Mouse (Mus musculus) splenic B cell, adult 2 months (primary cell): ENCODE data around the gene Tspan33.
A peak's percentile ranks its signal among the peaks of the same experiment; 100 is the strongest.
"Not testable (repeated sequence)": the region's sequence is repeated elsewhere in the genome, so short reads cannot be mapped to it uniquely, and the experiment has no call there.

ENCODE experiments used
- DNase-seq: peaks from one replicate; pipeline ENCODE4 v3.0.0-alpha.2; 2011; ENCODE audit warnings: low read depth, low spot score
- H3K27me3 ChIP-seq: 2 replicates; pipeline ENCODE4 v1.6.1; 2012; ENCODE audit warnings: mild to moderate bottlenecking, low read length, moderate library complexity, mixed read lengths; ENCODE audit not compliant: control insufficient read depth, poor library complexity, insufficient read depth, severe bottlenecking
- H3K36me3 ChIP-seq: 2 replicates; pipeline ENCODE4 v1.6.1; 2012; ENCODE audit warnings: mild to moderate bottlenecking, low read length, moderate library complexity, mixed read lengths; ENCODE audit not compliant: control insufficient read depth, poor library complexity, insufficient read depth, severe bottlenecking

The Tspan33 gene

DNA sequence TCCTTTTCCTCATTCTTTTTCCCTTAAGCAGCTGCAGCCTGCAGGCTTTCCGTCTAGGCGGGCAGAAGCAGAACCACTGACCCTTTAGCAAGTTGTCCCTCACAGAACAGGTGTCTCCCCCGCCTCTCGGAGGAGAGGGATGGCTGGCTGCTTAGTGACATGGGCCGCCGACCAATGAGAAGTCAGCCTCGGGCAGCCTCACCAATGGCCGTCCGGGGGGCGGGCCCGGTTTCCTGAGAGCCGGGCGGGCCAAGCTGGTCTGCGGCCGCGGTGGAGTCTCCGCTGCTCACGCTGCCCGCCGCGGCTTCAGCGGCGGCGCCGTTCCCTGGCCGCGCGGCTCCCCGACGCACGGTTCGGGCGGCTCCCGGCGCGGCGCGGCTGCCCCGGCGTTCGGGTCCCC, at the start of gene Tspan33:
Gene Tspan33, plus strand, starts transcription at position 270 of the 400 bp plus-strand sequence.
- peak; percentile 78 for DNase-seq
- H3K27me3 ChIP-seq, result no peaks in the 10 kb centered on the region
- H3K36me3 ChIP-seq, result no peaks in the 10 kb centered on the region

DNA sequence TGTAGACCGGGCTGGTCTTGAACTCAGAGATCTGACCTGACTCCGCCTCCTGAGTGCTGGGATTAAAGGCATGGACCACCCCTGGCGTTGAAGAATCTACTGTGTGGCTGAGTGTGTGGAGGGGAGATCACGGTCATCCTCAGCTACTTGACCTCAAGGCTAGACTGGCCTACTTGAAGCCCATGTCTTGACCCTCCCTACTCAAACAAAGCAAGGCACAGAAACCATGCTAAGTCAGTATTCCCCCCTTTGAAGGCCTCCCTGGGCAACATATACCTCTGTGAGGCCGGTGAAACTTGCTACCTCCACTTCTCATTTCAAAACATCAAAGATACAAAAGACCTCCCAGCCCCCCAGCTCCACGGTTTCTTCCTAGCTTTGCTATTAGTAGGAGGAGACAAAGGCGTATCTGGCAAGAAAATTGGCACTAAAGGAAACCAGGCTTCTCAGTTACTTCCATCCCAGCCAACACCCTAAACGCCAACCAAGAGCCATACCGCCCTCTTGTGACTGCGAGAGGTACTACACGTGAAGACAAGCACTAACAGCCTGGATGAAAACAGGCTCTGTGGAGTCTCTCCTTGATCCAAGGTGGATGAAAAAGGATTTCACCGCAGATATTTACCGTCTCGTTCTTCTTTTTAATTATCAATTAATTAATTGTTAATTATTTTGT, 44.4 kb upstream of the Tspan33 start:
- DNase-seq, result peak; percentile 89
- H3K27me3 ChIP-seq, result no peaks in the 10 kb centered on the region; the same call in 1 of the 2 replicates
- H3K36me3 ChIP-seq, result no peaks in the 10 kb centered on the region

DNA sequence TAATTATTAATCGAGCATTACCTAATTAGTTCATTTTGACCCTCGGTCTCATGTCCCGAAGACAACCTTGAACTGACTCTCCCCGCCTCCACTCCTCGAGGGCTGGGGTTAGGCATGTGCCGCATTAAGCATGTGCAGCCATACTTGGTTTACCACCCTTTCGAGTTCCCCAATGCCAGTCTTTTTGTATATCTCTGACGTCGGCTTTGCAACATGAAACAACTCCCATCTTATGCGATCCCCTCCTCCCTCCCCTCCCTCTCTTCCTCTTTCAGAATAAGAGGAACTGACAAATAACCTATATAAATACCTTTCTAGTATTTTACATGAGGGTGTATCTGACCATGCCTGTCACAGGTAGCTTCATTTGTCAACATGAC, 43.9 kb upstream of the Tspan33 start:
- Histone ChIP-seq H3K36me3 (no peaks in the 10 kb centered on the region), H3K27me3 (no peaks in the 10 kb centered on the region; the same call in 1 of the 2 replicates)
- peak; percentile 54 for DNase-seq

DNA sequence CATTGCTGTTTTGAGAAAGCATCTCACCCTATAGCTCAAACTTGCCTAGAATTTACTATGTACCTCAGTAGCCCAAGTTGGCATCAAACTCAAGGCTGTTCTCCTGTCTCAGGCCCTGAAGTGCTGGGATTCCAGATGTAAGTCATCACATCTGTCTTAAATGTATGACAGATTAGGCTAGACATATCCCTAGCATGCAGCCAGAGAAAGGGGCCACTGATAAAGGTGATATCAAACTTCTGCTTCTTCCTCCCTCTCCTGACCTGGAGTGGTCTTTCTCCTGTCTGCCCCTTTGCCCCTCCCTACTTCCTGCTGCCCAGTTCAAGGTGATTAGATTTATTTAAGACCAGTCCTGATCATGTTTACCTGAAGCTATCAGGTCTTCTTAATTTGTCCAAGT, 40.8 kb upstream of the Tspan33 start:
- no peaks in the 10 kb centered on the region; the same call in 1 of the 2 replicates for H3K27me3 ChIP-seq
- H3K36me3 ChIP-seq, result no peaks in the 10 kb centered on the region
- no peak for DNase-seq

DNA sequence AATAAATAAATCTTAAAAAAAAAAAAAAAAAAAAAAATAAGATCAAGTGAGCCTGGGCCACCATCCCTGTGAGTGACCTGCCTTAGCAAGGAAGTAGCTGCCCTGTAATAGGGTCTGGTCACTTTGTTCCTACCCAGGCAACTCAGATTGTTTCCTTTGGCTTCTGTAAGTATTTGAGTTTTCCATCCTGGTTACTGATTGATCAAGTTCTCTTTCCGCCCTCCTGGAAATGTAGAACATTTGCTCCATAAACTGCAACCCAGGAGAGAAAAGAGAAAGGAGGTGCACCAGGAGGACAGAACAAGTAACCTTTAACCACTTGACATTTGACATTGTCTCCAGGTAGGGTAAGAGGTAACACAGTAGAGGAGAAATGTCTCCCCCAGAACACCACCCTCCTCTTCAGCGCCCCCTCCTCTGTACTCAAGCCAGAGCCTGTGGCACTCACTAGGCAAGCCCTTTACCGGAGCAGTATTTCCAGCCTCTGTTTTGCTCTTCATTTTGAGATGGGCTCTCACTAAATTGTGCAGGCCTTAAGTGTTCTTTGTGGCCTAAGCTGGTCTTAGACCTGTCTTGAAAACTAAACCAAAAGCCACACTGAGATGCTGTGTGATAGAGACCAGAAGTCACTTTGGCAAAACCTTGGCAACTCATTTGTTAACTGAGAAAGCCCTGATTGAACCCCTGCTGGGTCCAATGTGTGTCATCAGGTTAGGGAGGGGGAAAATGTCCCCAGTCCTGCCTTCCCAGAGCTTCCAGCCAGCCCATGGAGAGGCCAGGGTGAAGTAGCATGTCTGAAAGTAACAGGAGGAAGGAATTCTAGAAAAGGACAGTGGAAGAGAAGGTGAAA, 35.2 kb upstream of the Tspan33 start:
- H3K27me3 ChIP-seq, result no peaks in the 10 kb centered on the region; the same call in 1 of the 2 replicates
- DNase-seq, result no peak
- H3K36me3 ChIP-seq, result no peaks in the 10 kb centered on the region

DNA sequence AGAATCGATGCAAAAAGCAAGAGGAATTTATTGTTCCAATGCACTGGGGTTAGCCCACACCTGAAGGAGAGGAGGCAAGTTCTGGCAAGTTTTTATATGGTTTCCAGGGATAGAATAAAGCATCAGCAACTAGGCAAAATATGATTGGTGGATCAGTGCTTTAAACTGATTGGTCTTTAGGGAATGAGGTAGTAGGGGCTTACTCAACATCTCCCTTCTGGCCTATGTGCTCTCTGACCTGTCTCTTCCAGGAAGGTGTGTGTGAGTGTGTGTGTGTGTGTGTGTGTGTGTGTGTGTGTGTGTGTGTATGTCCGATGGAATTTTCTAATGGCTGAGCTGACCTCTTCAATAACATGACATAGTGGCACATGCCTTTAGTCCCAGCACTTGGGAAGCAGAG, 34.1 kb upstream of the Tspan33 start:
- no peak for DNase-seq
- Histone ChIP-seq H3K36me3 (no peaks in the 10 kb centered on the region), H3K27me3 (no peaks in the 10 kb centered on the region; the same call in 1 of the 2 replicates)

DNA sequence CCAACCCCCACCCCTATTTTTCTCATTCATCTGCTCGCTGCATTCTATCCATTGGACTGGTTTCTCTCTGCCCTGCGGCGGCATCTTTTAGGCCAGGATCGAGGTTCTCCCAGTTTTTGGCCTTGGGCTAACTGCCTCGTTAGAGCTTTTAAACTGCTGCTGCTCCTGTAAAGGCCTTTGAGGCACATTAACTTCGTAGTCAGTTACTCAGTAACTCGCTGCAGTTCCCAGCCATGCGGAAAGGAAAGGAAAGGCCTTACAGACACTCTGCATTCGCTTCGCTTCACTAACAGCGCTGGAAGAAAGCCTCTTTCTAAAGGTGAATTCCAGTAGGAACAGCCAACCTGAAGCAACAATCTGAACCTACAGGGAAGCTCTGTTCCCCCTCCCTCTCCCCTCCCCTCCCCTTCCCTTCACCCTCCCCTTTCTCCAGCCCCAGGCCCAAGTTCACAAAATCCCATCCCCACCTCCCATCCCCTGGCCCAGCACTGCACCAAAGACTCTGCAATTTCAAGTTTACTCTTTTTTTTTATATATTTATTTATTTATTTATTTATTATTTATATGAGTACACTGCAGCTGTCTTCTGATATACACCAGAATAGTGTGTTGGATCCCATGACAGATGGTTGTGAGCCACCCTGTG, 33.2 kb upstream of the Tspan33 start:
- H3K27me3 ChIP-seq, result no peaks in the 10 kb centered on the region; the same call in 1 of the 2 replicates
- DNase-seq, result no peak
- no peaks in the 10 kb centered on the region for H3K36me3 ChIP-seq

DNA sequence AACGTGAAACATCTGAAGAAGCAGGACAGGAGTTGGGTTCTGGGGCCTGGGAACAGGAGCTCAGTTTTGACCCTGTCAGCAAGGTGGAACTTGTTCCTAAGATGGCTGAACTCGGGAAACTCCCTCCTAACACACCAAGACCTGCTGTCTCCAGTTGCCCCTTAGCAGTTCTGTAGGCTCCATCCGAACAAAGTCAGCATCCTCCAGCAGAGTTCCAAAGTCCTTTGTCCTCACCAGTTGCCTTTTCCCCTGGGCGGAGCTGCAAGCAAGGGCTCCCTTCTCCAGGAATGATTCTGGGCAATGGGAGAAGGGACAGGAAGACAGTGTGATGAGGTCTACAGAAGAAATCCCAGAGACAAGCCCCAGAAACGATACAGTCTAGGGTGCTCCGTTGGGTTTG, 26.8 kb upstream of the Tspan33 start:
- H3K27me3 ChIP-seq, result no peaks in the 10 kb centered on the region
- DNase-seq, result no peak
- no peaks in the 10 kb centered on the region for H3K36me3 ChIP-seq

DNA sequence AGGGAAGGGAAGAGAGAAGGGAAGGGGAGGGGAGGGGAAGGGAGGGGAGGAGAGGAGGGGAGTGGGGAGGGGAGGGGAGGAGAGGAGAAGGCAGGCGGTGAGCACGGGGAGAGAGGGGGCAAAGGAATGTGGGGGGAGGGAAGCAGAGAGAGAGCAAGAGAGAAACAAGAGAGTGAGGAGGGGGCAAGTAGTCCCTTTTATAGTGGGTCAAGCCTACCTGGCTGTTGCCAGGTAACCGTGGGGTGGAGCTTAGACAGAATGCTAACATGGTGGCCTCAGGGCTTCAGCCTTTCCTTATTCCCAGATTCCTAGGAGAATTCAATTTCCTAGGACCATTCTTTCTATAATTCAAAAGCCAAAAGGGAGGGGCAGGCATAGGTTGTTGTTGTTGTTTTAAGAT, 22.3 kb upstream of the Tspan33 start:
- Histone ChIP-seq H3K36me3 (no peaks in the 10 kb centered on the region), H3K27me3 (no peaks in the 10 kb centered on the region)
- DNase-seq, result no peak

DNA sequence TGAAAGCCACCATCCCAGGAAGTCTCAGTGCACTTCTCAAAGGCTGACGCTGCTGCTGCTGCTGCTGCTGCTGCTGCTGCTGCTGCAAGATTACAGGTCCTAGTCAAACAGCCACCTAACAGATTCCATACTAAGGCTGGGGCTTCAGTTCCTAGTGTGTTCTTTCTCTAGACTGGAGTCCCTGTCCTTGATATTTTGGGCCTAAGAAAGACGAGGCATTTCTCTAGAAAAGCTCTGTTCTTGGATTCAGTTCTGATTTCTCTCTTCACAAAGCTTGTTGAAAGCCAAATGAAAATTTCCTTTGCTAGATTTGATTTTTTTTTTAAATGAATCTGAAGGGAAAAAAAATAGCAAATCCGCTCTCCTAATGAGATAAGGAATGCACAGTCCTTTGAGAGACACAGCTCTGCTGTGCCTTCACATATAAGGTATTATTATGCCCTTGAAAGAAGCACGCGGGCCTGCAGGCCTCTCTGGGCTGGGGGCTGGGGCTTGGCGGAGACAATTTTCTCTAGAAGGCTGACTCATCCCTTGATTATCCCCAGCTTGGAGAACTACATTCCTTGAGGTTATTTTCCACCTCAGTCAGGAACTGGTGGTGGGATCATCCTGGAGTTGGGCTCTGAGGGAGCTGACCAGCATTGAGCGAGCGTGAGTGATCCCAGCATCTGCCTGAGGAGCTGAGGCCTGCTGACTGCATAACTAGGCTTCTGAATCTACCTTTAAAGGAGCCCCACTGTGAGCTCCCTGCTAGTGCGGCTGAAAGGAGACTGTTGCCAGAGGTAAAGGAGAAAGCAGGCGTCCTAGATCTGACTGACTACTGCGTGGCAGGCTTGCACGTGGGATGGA, 21.2 kb upstream of the Tspan33 start:
- H3K36me3 ChIP-seq, result no peaks in the 10 kb centered on the region
- no peaks in the 10 kb centered on the region for H3K27me3 ChIP-seq
- no peak for DNase-seq

DNA sequence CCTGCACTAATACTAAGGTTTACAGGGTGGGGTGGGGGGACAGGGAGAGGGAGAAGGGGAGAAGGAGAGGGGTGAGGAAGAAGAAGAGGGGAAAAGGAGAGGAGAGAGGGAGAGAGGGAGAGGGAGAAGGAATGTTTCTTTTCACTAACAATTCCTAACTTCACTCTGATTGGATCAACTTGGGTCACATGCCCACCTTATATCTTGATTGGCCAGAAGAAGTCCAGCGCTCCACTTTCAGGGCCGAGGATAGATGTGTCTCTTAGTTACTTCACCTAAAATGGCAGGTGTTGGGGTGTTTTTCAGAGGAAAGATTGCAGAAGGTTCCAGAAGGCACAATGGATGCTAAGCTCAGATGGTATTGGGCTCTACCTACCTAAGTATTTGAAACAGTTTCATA, 20.3 kb upstream of the Tspan33 start:
- DNase-seq, result no peak
- no peaks in the 10 kb centered on the region for H3K36me3 ChIP-seq
- no peaks in the 10 kb centered on the region for H3K27me3 ChIP-seq

DNA sequence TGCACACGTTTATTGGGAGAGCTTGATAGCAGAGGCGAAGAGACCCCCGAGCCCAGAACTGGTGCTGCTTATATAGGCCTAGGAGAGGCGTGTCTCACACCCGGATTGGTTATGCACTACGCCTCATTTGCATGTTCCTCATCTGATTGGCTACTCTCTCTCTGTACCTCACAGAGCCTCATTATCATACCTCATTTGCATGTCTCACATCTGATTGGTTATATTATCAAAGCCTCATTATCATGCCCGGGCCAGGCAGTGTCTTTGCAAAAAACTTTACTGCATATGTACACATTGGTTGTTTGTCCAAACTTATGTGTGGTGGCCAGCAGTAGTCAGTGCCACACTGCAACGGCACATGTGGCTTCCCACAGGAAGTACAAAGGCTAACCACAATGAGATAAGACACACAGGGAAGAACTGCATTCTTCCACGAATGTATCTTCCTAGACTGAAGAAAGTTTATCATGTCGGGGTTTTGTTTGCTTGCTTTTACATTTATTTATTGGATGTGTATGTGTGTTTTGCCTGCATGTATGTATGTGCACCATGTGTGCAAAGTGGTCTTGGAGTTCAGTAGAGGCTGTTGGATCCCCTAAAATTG, 14.0 kb upstream of the Tspan33 start:
- not testable (repeated sequence) for H3K27me3 ChIP-seq, H3K36me3 ChIP-seq, DNase-seq

DNA sequence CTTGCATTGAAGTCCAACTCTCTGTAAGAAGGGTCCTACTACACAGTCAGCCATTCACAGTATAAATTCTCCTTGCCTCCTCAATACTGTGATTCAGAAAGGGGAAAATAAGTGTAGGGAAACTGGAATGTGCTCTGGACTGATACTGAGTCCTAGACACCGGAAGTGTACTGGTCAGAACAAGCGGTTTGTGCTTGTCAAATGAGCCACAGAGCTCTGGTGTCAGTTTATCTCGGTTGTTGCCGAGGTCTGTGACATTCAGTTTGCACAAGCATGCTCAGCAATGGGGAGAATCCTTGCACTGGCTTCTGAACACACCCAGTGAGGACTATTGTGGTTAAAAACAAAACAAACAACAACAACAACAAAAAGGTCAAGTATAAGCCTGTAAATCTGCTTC, 12.2 kb upstream of the Tspan33 start:
- H3K27me3 ChIP-seq, result no peaks in the 10 kb centered on the region
- H3K36me3 ChIP-seq, result no peaks in the 10 kb centered on the region
- no peak for DNase-seq

DNA sequence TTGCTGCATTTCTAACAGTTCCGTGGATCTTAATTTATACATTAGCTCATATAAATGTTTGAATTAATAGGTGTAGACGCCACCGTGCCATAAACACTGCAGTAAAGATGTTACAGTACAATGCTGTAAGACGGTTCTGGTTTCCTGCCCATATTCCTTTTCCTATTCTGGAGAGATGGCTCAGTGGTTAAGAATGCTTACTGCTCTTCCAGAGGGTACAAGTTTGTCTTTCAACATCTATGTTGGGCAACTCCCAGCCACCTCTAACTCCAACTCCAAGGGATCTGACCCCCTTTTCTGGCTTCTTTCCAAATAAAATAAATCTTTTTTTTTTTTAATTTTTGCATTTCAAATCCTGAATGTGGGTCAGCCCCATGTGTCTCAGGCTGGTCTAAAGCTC, 9.3 kb upstream of the Tspan33 start:
- Histone ChIP-seq H3K27me3 (no peaks in the 10 kb centered on the region), H3K36me3 (no peaks in the 10 kb centered on the region)
- no peak for DNase-seq
